Mouse (Mus musculus): ENCODE results near the gene Ubr1. TPM values are rescaled to one million over a fixed set of nuclear protein-coding genes. Genes with fewer than 3 reads are reported as not detected.

The Ubr1 gene
- polyA plus RNA-seq, 1 experiment from 2014 or later = 29.5 TPM

GRCm38 (mm10) chr2:120896361-120896760 is 74.2 kb downstream of the Ubr1 start:
- H3K9me3 ChIP-seq = no peaks in the 10 kb centered on the region
- H3K4me3 ChIP-seq = no peak overlapping the region
- no peak overlapping the region for H3K27ac ChIP-seq
- no peak overlapping the region for H3K4me2 ChIP-seq
- H3K36me3 ChIP-seq = peaks cover 89% of the 10 kb centered on the region
- 96% methylated on average over 3 of the region's 3 CpGs for whole genome bisulfite sequencing
- no peaks in the 10 kb centered on the region for H3K4me1 ChIP-seq
- no peak overlapping the region for H3K9ac ChIP-seq
- no peaks in the 10 kb centered on the region for H3K27me3 ChIP-seq
- ATAC-seq (ENCODE audit: insufficient number of reproducible peaks, insufficient read depth, low FRiP score, low TSS enrichment, low read depth) = no peak

GRCm38 (mm10) chr2:120887601-120888000 is 82.9 kb downstream of the Ubr1 start:
- Histone ChIP-seq H3K36me3 (peaks cover 72% of the 10 kb centered on the region), H3K27me3 (no peaks in the 10 kb centered on the region), H3K4me3 (no peak overlapping the region), H3K4me1 (no peaks in the 10 kb centered on the region), H3K9me3 (no peaks in the 10 kb centered on the region), H3K9ac (no peak overlapping the region), H3K27ac (no peak overlapping the region), H3K4me2 (no peak overlapping the region)
- ATAC-seq (ENCODE audit: insufficient number of reproducible peaks, insufficient read depth, low FRiP score, low TSS enrichment, low read depth) = no peak
- WGBS = 91% methylated on average over 5 of the region's 5 CpGs

GRCm38 (mm10) chr2:120873192-120873591 is 97.3 kb downstream of the Ubr1 start:
- H3K4me3 ChIP-seq = no peak overlapping the region
- no peak overlapping the region for H3K9ac ChIP-seq
- H3K27ac ChIP-seq = no peak overlapping the region
- H3K36me3 ChIP-seq = peaks cover 72% of the 10 kb centered on the region
- no peak for ATAC-seq (ENCODE audit: insufficient number of reproducible peaks, insufficient read depth, low FRiP score, low TSS enrichment, low read depth)
- 87% methylated on average over 2 of the region's 2 CpGs for WGBS
- no peak overlapping the region for H3K4me2 ChIP-seq
- H3K27me3 ChIP-seq = no peaks in the 10 kb centered on the region
- no peaks in the 10 kb centered on the region for H3K4me1 ChIP-seq
- H3K9me3 ChIP-seq = no peaks in the 10 kb centered on the region

DNA sequence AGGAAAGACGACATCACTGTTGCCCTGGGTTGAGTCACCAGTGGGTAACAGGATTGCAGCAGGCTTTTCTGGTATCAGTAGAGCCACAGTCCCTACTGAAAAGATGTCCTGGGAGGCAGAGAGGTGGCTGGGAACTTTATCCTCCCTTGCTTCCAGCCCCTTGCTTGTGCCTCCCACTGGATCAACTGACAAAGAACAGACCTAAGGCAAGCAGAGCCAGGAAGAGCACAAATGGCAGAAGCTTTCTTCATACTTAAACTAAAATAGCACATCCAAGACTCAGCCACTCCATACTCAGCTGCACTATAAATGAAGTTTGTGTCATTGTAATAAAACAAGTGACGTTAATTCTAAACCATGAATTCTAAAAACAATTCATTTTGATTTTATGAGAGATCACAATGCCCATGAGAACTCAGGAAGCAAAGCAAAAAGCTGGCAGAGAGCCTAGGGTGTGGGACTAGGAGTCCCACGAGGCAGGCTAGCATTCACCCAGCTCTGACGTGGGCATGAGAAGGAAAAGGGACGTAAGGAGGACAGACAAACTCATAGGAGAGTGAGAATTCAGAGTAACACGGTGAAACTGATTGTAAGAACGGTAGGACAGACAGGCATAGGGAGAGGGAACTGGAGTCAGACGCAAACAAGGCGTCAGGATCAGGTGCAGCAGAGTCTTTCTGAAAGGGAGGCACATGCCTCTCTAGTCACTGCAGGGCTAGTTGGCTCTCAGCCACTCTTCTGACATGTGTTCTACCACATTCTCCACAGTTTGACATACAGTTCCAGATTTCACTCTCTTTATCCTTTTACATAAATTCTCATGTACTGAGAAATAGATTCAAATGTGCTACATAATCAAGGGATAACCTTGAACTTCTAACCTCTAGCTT is 98.8 kb downstream of the Ubr1 start:
- no peak for ATAC-seq (ENCODE audit: insufficient number of reproducible peaks, insufficient read depth, low FRiP score, low TSS enrichment, low read depth)
- H3K27ac ChIP-seq = no peak overlapping the region
- H3K4me1 ChIP-seq = no peaks in the 10 kb centered on the region
- no peaks in the 10 kb centered on the region for H3K27me3 ChIP-seq
- no peak overlapping the region for H3K9ac ChIP-seq
- WGBS = 86% methylated on average over 9 of the region's 9 CpGs
- H3K4me3 ChIP-seq = no peak overlapping the region
- H3K9me3 ChIP-seq = no peaks in the 10 kb centered on the region
- H3K4me2 ChIP-seq = no peak overlapping the region
- H3K36me3 ChIP-seq = peaks cover 72% of the 10 kb centered on the region

DNA sequence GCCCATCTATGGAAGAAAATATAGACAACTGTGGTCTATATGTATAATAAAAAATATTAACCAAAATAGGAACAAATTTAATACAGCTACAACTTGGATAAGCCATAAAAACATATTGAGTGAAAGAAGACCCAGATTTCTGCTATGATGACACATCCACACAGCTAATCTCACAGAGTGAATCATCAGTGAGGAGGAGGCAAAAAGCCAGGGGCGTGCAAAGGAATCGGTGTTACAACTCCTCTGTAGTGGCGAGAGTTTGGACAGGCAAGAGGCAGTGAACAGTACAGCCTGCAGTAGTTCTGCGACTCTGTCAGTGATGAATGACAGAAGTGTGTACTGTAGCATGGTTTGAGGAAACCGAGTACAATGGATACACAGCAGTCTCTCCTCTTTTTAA is 103.2 kb downstream of the Ubr1 start:
- H3K4me2 ChIP-seq = no peak overlapping the region
- WGBS = 91% methylated on average over 5 of the region's 5 CpGs
- no peak overlapping the region for H3K4me3 ChIP-seq
- no peaks in the 10 kb centered on the region for H3K27me3 ChIP-seq
- H3K9me3 ChIP-seq = no peaks in the 10 kb centered on the region
- no peak overlapping the region for H3K27ac ChIP-seq
- H3K36me3 ChIP-seq = peaks cover 78% of the 10 kb centered on the region
- no peak for ATAC-seq (ENCODE audit: insufficient number of reproducible peaks, insufficient read depth, low FRiP score, low TSS enrichment, low read depth)
- H3K9ac ChIP-seq = no peak overlapping the region
- no peaks in the 10 kb centered on the region for H3K4me1 ChIP-seq

- no peak overlapping the region for H3K4me3 ChIP-seq
- 22% methylated on average over 1 of the region's 1 CpGs for WGBS
- no peak overlapping the region for H3K4me2 ChIP-seq
- peaks cover 76% of the 10 kb centered on the region for H3K36me3 ChIP-seq
- H3K27ac ChIP-seq = no peak overlapping the region
- H3K27me3 ChIP-seq = no peaks in the 10 kb centered on the region
- H3K9me3 ChIP-seq = no peaks in the 10 kb centered on the region
- ATAC-seq (ENCODE audit: insufficient number of reproducible peaks, insufficient read depth, low FRiP score, low TSS enrichment, low read depth) = no peak
- no peaks in the 10 kb centered on the region for H3K4me1 ChIP-seq
- H3K9ac ChIP-seq = no peak overlapping the region
Observed at GRCm38 (mm10) chr2:120866561-120866960, 104.0 kb downstream of the Ubr1 start.

GRCm38 (mm10) chr2:120863389-120863788 is 107.1 kb downstream of the Ubr1 start:
- Histone ChIP-seq H3K9me3 (no peaks in the 10 kb centered on the region), H3K36me3 (peaks cover 65% of the 10 kb centered on the region), H3K27me3 (no peaks in the 10 kb centered on the region), H3K9ac (no peak overlapping the region), H3K27ac (no peak overlapping the region), H3K4me1 (no peaks in the 10 kb centered on the region), H3K4me3 (no peak overlapping the region), H3K4me2 (no peak overlapping the region)
- ATAC-seq (ENCODE audit: insufficient number of reproducible peaks, insufficient read depth, low FRiP score, low TSS enrichment, low read depth) = no peak
- WGBS = 98% methylated on average over 1 of the region's 1 CpGs

DNA sequence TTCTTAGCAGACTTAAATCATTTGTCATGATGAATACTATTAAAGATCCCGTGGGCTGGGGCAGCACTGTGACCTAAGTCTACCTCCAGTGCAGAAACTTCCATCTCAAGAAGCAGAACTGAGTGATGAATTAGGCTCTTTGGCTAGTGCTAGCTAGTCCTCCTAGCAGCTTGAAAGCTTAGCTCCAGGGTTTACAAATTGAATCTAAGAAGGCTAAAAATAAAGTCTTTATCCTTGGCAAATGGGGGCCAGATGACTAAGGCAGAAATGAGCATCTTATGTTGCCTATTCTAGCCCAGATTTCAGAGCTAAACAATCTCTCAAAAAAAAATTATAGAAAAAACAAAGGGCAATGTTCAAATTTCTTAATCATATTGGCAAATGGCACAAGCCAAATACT is 109.8 kb downstream of the Ubr1 start:
- no peaks in the 10 kb centered on the region for H3K9me3 ChIP-seq
- H3K4me1 ChIP-seq = no peaks in the 10 kb centered on the region
- 91% methylated on average over 1 of the region's 1 CpGs for WGBS
- no peak for ATAC-seq (ENCODE audit: insufficient number of reproducible peaks, insufficient read depth, low FRiP score, low TSS enrichment, low read depth)
- H3K4me2 ChIP-seq = no peak overlapping the region
- H3K9ac ChIP-seq = no peak overlapping the region
- H3K36me3 ChIP-seq = peaks cover 46% of the 10 kb centered on the region
- no peaks in the 10 kb centered on the region for H3K27me3 ChIP-seq
- H3K4me3 ChIP-seq = no peak overlapping the region
- no peak overlapping the region for H3K27ac ChIP-seq

DNA sequence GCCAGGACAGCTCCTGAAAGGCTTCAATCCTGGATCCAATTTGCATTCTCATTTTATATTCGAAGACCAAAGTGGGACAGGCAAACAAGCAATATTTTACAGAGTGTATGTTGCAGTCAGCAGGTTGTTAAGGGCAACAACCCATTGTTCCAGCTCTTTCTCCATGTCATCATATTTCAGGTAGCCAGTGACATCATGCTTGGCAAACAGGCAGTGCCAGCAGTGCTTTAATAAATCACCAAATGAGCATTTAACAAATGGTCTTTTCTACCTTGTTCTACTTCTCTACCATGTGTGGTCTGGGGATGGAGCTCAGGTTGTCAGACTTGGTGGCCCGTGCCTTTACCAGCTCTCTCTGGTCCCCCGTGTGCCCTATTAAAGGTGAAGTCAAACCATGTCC is 112.4 kb downstream of the Ubr1 start:
- Histone ChIP-seq H3K9ac (no peak overlapping the region), H3K9me3 (no peaks in the 10 kb centered on the region), H3K4me2 (no peak overlapping the region), H3K4me1 (no peaks in the 10 kb centered on the region), H3K4me3 (no peak overlapping the region), H3K27ac (no peak overlapping the region), H3K36me3 (peaks cover 27% of the 10 kb centered on the region), H3K27me3 (no peaks in the 10 kb centered on the region)
- ATAC-seq (ENCODE audit: insufficient number of reproducible peaks, insufficient read depth, low FRiP score, low TSS enrichment, low read depth) = no peak
- 86% methylated on average over 3 of the region's 3 CpGs for WGBS

- Histone ChIP-seq H3K9me3 (no peaks in the 10 kb centered on the region), H3K4me1 (0 out of 2 replicates have a peak, but pooled peaks cover 6% of the 10 kb centered on the region), H3K27ac (no peak overlapping the region), H3K27me3 (no peaks in the 10 kb centered on the region), H3K4me3 (no peak overlapping the region), H3K36me3 (no peaks in the 10 kb centered on the region), H3K9ac (no peak overlapping the region; the same call in 1 of the 2 replicates), H3K4me2 (no peak overlapping the region)
- WGBS = 79% methylated on average over 3 of the region's 3 CpGs
- ATAC-seq (ENCODE audit: insufficient number of reproducible peaks, insufficient read depth, low FRiP score, low TSS enrichment, low read depth) = no peak
Observed at GRCm38 (mm10) chr2:120853151-120853550, 117.4 kb downstream of the Ubr1 start.

DNA sequence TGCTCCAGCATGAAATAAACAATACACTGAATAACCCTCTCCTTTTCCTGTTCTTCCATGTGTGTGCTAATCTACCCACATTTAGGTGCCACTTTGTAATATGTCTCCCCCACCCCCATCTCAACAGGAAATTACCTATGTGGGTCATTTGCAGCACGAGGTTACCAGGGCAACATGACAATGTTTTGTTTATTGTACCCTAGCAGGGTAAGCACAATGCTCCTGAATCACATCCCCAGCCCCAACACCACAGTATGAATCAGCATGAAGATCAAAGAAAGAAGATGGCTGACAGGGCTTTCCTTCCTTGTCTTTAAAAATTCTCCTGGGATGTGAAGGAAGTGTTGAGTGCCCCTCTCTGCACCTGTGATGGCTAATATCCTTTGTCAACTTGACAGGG is 117.9 kb downstream of the Ubr1 start:
- Histone ChIP-seq H3K4me2 (no peak overlapping the region), H3K4me1 (0 out of 2 replicates have a peak, but pooled peaks cover 6% of the 10 kb centered on the region), H3K27ac (no peak overlapping the region), H3K9ac (no peak overlapping the region), H3K36me3 (no peaks in the 10 kb centered on the region), H3K4me3 (no peak overlapping the region), H3K9me3 (no peaks in the 10 kb centered on the region), H3K27me3 (no peaks in the 10 kb centered on the region)
- WGBS = 47% methylated on average over 1 of the region's 1 CpGs
- ATAC-seq (ENCODE audit: insufficient number of reproducible peaks, insufficient read depth, low FRiP score, low TSS enrichment, low read depth) = no peak

GRCm38 (mm10) chr2:120850424-120851082 is 120.0 kb downstream of the Ubr1 start, which contains the start of gene Ttbk2:
Ttbk2 (minus strand) TSS chr2:120850604.
- Histone ChIP-seq H3K27ac (peak within 1 kb of the TSS; percentile 76), H3K36me3 (no peaks in the 10 kb centered on the region), H3K27me3 (no peaks in the 10 kb centered on the region), H3K9ac (peak within 1 kb of the TSS; percentile 88), H3K9me3 (no peaks in the 10 kb centered on the region), H3K4me2 (peak within 1 kb of the TSS; percentile 85), H3K4me3 (peak within 1 kb of the TSS; percentile 87), H3K4me1 (0 out of 2 replicates have a peak, but pooled peaks cover 6% of the 10 kb centered on the region)
- peak; percentile 100 for ATAC-seq (ENCODE audit: insufficient number of reproducible peaks, insufficient read depth, low FRiP score, low TSS enrichment, low read depth)
- WGBS = 1% methylated on average over 38 of the region's 39 CpGs
